Mouse (Mus musculus): ENCODE results near the gene Syne2.

DNA sequence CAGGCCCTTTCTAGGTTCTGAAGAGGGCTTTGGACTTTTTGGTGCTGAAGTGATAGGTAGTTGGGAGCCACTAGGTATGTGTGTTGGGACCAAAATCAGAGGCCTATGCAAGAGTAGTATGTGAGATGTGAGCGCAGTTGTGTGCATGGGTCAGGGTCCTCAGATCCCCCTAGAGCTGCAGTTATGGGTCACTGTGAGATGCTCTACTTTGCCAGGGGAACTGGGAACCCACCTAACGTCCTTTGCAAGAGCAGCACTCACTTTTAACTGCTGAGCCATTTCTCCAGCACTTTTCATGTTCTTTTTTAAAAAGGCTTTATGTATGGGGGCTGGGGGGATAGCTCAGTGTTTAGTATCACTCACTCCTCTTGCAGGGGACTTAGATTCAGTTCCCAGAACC is 69.0 kb downstream of the Syne2 start:
- TF ChIP-seq ZC3H11A (IDR thresholded peaks at IDR 0.05; ENCODE audit: borderline replicate concordance, low read depth, low read length) (no peak), ZNF384 (IDR thresholded peaks at IDR 0.05; ENCODE audit: low read depth, low read length) (no peak), CHD2 (IDR thresholded peaks at IDR 0.05; ENCODE audit: low read depth, low read length) (no peak)

Measured in ES-E14 (cell line).